Mouse (Mus musculus) intestine, postnatal 0 days (tissue): Measurements from ENCODE around the gene Llgl2. TPM values are rescaled to one million over a fixed set of nuclear protein-coding genes. Genes with fewer than 3 reads are reported as not detected.
A peak's percentile ranks its signal among the peaks of the same experiment; 100 is the strongest.

Experiments used
- ATAC-seq: fragments of 200-750 bp; cut with Nextera tagmentation; 2 replicates; pipeline ENCODE4 v1.8.0; 2017; ENCODE audit warnings: mild to moderate bottlenecking, moderate TSS enrichment, moderate library complexity
- H3K27ac ChIP-seq: fragments of 300-500 bp; sonication (generic); 2 replicates; pipeline ENCODE4 v1.5.1; 2014; ENCODE audit warnings: mild to moderate bottlenecking, low read depth, low read length, moderate library complexity
- H3K27me3 ChIP-seq: fragments of 300-500 bp; sonication (generic); replicated peaks from 2 replicates; pipeline ENCODE4 v1.6.1; 2014; ENCODE audit warnings: low read length, mixed read lengths; ENCODE audit not compliant: control insufficient read depth, insufficient read depth
- H3K36me3 ChIP-seq: fragments of 300-500 bp; sonication (generic); 2 replicates; pipeline ENCODE4 v1.6.1; 2014; ENCODE audit warnings: mild to moderate bottlenecking, moderate library complexity; ENCODE audit not compliant: control insufficient read depth, insufficient read depth
- H3K4me1 ChIP-seq: fragments of 300-500 bp; sonication (generic); replicated peaks from 2 replicates; pipeline ENCODE4 v1.6.1; 2014; ENCODE audit warnings: antibody characterized with exemption, low read length, mixed read lengths; ENCODE audit not compliant: control insufficient read depth, insufficient read depth
- H3K4me2 ChIP-seq: fragments of 300-500 bp; sonication (generic); replicated peaks from 2 replicates; pipeline ENCODE4 v1.6.1; 2014; ENCODE audit warnings: low read depth, mild to moderate bottlenecking, moderate library complexity
- H3K4me3 ChIP-seq: fragments of 300-500 bp; sonication (generic); 2 replicates; pipeline ENCODE4 v1.5.1; 2014; ENCODE audit warnings: low read depth, low read length
- H3K9ac ChIP-seq: fragments of 300-500 bp; sonication (generic); 2 replicates; pipeline ENCODE4 v1.6.1; 2014; ENCODE audit warnings: mild to moderate bottlenecking, low read depth, low read length
- H3K9me3 ChIP-seq: fragments of 300-500 bp; sonication (generic); 2 replicates; pipeline ENCODE4 v1.6.1; 2016; ENCODE audit warnings: mixed run types; ENCODE audit not compliant: control insufficient read depth
- CTCF ChIP-seq: sonication (generic); IDR thresholded peaks from 2 replicates; pipeline ENCODE4 v1.5.1; 2016; ENCODE audit warnings: low read depth, mild to moderate bottlenecking, control low read depth, antibody characterized with exemption, moderate library complexity
- WGBS: fragments of 180-500 bp; shearing (Covaris S2); extraction: QIAGEN DNeasy Blood & Tissue Kit; methylation state at CpG from one replicate; pipeline ENCODE4 v1.1.7; 2014; 5-methylcytosine and 5-hydroxymethylcytosine counted together
- polyA plus RNA-seq: library from polyadenylated mRNA; unstranded; fragments of >200 nt; fragmentation: Nextera tagmentation; extraction: Ambion mirVana; gene quantifications from 2 replicates; pipeline ENCODE4 v1.2.1, GENCODE M21; 2015

Llgl2 gene
- polyA plus RNA-seq, 1 experiment from 2014 or later: 61.8 TPM

- Histone ChIP-seq H3K9me3 (no peaks in the 10 kb centered on the region), H3K9ac (peak overlapping the region; percentile 73), H3K4me3 (peak overlapping the region; percentile 55), H3K4me1 (no peaks in the 10 kb centered on the region; the same call in 1 of the 2 replicates), H3K27ac (peak overlapping the region; percentile 94), H3K36me3 (peaks cover 24% of the 10 kb centered on the region), H3K4me2 (peak overlapping the region; percentile 66), H3K27me3 (no peaks in the 10 kb centered on the region)
- 18% methylated on average over 6 of the region's 6 CpGs for WGBS
- no peak for TF ChIP-seq CTCF
- peak; percentile 89 for ATAC-seq
Observed at GRCm38 (mm10) chr11:115877174-115877755, 53.4 kb downstream of the Llgl2 start.

- 32% methylated on average over 8 of the region's 8 CpGs for WGBS
- Histone ChIP-seq H3K4me2 (peak overlapping the region; percentile 66), H3K4me3 (peak overlapping the region; percentile 55), H3K27me3 (no peaks in the 10 kb centered on the region), H3K4me1 (peaks cover under 1% of the 10 kb centered on the region; the same call in 1 of the 2 replicates), H3K9ac (peak overlapping the region; percentile 73), H3K27ac (peak overlapping the region; percentile 94), H3K36me3 (peaks cover 32% of the 10 kb centered on the region), H3K9me3 (no peaks in the 10 kb centered on the region)
- ATAC-seq: peak; percentile 20
- TF ChIP-seq CTCF: no peak
Observed at GRCm38 (mm10) chr11:115878071-115878470, 54.2 kb downstream of the Llgl2 start.

GRCm38 (mm10) chr11:115881002-115881401 is 57.2 kb downstream of the Llgl2 start:
- Histone ChIP-seq H3K9ac (no peak overlapping the region), H3K4me3 (no peak overlapping the region), H3K27me3 (no peaks in the 10 kb centered on the region), H3K9me3 (no peaks in the 10 kb centered on the region), H3K4me2 (peak overlapping the region; percentile 66), H3K36me3 (peaks cover 54% of the 10 kb centered on the region), H3K27ac (no peak overlapping the region), H3K4me1 (peaks cover 2% of the 10 kb centered on the region; the same call in 1 of the 2 replicates)
- peak; percentile 87 for TF ChIP-seq CTCF
- 21% methylated on average over 5 of the region's 5 CpGs for whole genome bisulfite sequencing
- ATAC-seq: no peak

- peaks cover 2% of the 10 kb centered on the region; the same call in 1 of the 2 replicates for H3K4me1 ChIP-seq
- WGBS: 34% methylated on average over 17 of the region's 17 CpGs
- H3K9ac ChIP-seq: peak overlapping the region; percentile 7; the same call in 1 of the 2 replicates
- H3K4me2 ChIP-seq: peak overlapping the region; percentile 27; the same call in 1 of the 2 replicates
- no peak for ATAC-seq
- H3K27ac ChIP-seq: peak overlapping the region; percentile 73
- no peak overlapping the region for H3K4me3 ChIP-seq
- H3K36me3 ChIP-seq: peaks cover 75% of the 10 kb centered on the region
- no peak for TF ChIP-seq CTCF
- no peaks in the 10 kb centered on the region for H3K9me3 ChIP-seq
- H3K27me3 ChIP-seq: no peaks in the 10 kb centered on the region
Observed at GRCm38 (mm10) chr11:115883251-115883650, 59.4 kb downstream of the Llgl2 start.

GRCm38 (mm10) chr11:115884361-115884760 is 60.5 kb downstream of the Llgl2 start:
- Histone ChIP-seq H3K27me3 (no peaks in the 10 kb centered on the region), H3K4me1 (peaks cover 2% of the 10 kb centered on the region)
- no peak for TF ChIP-seq CTCF

GRCm38 (mm10) chr11:115885281-115885680 is 61.4 kb downstream of the Llgl2 start:
- 62% methylated on average over 11 of the region's 11 CpGs for WGBS
- H3K4me2 ChIP-seq: 0 out of 2 replicates have a peak overlapping the region, but pooled peaks have one; percentile 30
- peaks cover 2% of the 10 kb centered on the region for H3K4me1 ChIP-seq
- H3K9me3 ChIP-seq: no peaks in the 10 kb centered on the region
- H3K9ac ChIP-seq: peak overlapping the region; percentile 27; the same call in 1 of the 2 replicates
- H3K4me3 ChIP-seq: no peak overlapping the region
- TF ChIP-seq CTCF: no peak
- ATAC-seq: no peak
- no peaks in the 10 kb centered on the region for H3K27me3 ChIP-seq
- peaks cover 82% of the 10 kb centered on the region for H3K36me3 ChIP-seq
- peak overlapping the region; percentile 50; the same call in 1 of the 2 replicates for H3K27ac ChIP-seq

More at GRCm38 (mm10) chr11:115884361-115884760, 60.5 kb downstream of the Llgl2 start:
- Histone ChIP-seq H3K4me2 (no peak overlapping the region), H3K9ac (no peak overlapping the region), H3K4me3 (no peak overlapping the region), H3K36me3 (peaks cover 79% of the 10 kb centered on the region), H3K27ac (peak overlapping the region; percentile 73), H3K9me3 (no peaks in the 10 kb centered on the region)
- ATAC-seq: peak; percentile 84
- WGBS: 57% methylated on average over 3 of the region's 3 CpGs
